Mouse (Mus musculus): ENCODE measurements around the gene Cbx2. TPM values are rescaled to one million over a fixed set of nuclear protein-coding genes. Genes with fewer than 3 reads are reported as not detected.

The Cbx2 gene
- polyA plus RNA-seq, 1 experiment from 2014 or later: 10.7 TPM

GRCm38 (mm10) chr11:119033874-119034558 lies 11.3 kb downstream of the Cbx2 start:
- Histone ChIP-seq H3K27me3 (ENCODE audit: control insufficient read depth, insufficient read depth, low read length) (peaks cover 53% of the 10 kb centered on the region), H3K9me3 (ENCODE audit: control insufficient read depth, low read length) (no peaks in the 10 kb centered on the region), H3K27ac (no peak overlapping the region), H3K36me3 (replicated peaks; ENCODE audit: control insufficient read depth, insufficient read depth) (peaks cover 35% of the 10 kb centered on the region), H3K4me3 (replicated peaks; ENCODE audit: low read length) (peak overlapping the region; percentile 11), H3K4me1 (replicated peaks; ENCODE audit: control insufficient read depth, insufficient read depth, low read length) (peaks cover 33% of the 10 kb centered on the region), H3K4me2 (replicated peaks) (peak overlapping the region; percentile 43), H3K9ac (no peak overlapping the region)
- WGBS: 1% methylated on average over 26 of the region's 26 CpGs
- DNase-seq (ENCODE audit: low spot score): no peak
- peak; percentile 39; the same call in 1 of the 2 replicates for ATAC-seq (ENCODE audit: low FRiP score)

GRCm38 (mm10) chr11:119034635-119035034 lies 11.9 kb downstream of the Cbx2 start:
- peak overlapping the region; percentile 43 for H3K4me2 ChIP-seq (replicated peaks)
- peaks cover 39% of the 10 kb centered on the region for H3K4me1 ChIP-seq (replicated peaks; ENCODE audit: control insufficient read depth, insufficient read depth, low read length)
- peaks cover 59% of the 10 kb centered on the region for H3K27me3 ChIP-seq (ENCODE audit: control insufficient read depth, insufficient read depth, low read length)
- DNase-seq (ENCODE audit: low spot score) (no peak), ATAC-seq (ENCODE audit: low FRiP score) (no peak)
- H3K36me3 ChIP-seq (replicated peaks; ENCODE audit: control insufficient read depth, insufficient read depth): peaks cover 30% of the 10 kb centered on the region
- H3K9me3 ChIP-seq (ENCODE audit: control insufficient read depth, low read length): no peaks in the 10 kb centered on the region
- WGBS: 6% methylated on average over 19 of the region's 19 CpGs
- no peak overlapping the region for H3K9ac ChIP-seq
- peak overlapping the region; percentile 11 for H3K4me3 ChIP-seq (replicated peaks; ENCODE audit: low read length)
- H3K27ac ChIP-seq: no peak overlapping the region

GRCm38 (mm10) chr11:119035094-119035685 lies 12.4 kb downstream of the Cbx2 start:
- peaks cover 59% of the 10 kb centered on the region for H3K27me3 ChIP-seq (ENCODE audit: control insufficient read depth, insufficient read depth, low read length)
- no peak for ATAC-seq (ENCODE audit: low FRiP score)
- no peaks in the 10 kb centered on the region for H3K9me3 ChIP-seq (ENCODE audit: control insufficient read depth, low read length)
- no peak overlapping the region for H3K27ac ChIP-seq
- DNase-seq (ENCODE audit: low spot score): no peak
- peak overlapping the region; percentile 28; the same call in 1 of the 2 replicates for H3K4me2 ChIP-seq (replicated peaks)
- H3K4me3 ChIP-seq (replicated peaks; ENCODE audit: low read length): 0 out of 2 replicates have a peak overlapping the region, but pooled peaks have one; percentile 13
- WGBS: 2% methylated on average over 21 of the region's 21 CpGs
- H3K4me1 ChIP-seq (replicated peaks; ENCODE audit: control insufficient read depth, insufficient read depth, low read length): peaks cover 43% of the 10 kb centered on the region
- H3K9ac ChIP-seq: no peak overlapping the region
- peaks cover 25% of the 10 kb centered on the region for H3K36me3 ChIP-seq (replicated peaks; ENCODE audit: control insufficient read depth, insufficient read depth)

- peaks cover 59% of the 10 kb centered on the region for H3K27me3 ChIP-seq (ENCODE audit: control insufficient read depth, insufficient read depth, low read length)
Measured at GRCm38 (mm10) chr11:119035686-119036165, 13.0 kb downstream of the Cbx2 start.

GRCm38 (mm10) chr11:119036447-119036846 lies 13.7 kb downstream of the Cbx2 start:
- Histone ChIP-seq H3K9ac (no peak overlapping the region), H3K4me2 (replicated peaks) (peak overlapping the region; percentile 69), H3K4me1 (replicated peaks; ENCODE audit: control insufficient read depth, insufficient read depth, low read length) (peaks cover 44% of the 10 kb centered on the region), H3K4me3 (replicated peaks; ENCODE audit: low read length) (no peak overlapping the region), H3K27ac (no peak overlapping the region), H3K27me3 (ENCODE audit: control insufficient read depth, insufficient read depth, low read length) (peaks cover 59% of the 10 kb centered on the region), H3K9me3 (ENCODE audit: control insufficient read depth, low read length) (no peaks in the 10 kb centered on the region), H3K36me3 (replicated peaks; ENCODE audit: control insufficient read depth, insufficient read depth) (peaks cover 16% of the 10 kb centered on the region)
- DNase-seq (ENCODE audit: low spot score) (no peak), ATAC-seq (ENCODE audit: low FRiP score) (no peak)
- 5% methylated on average over 15 of the region's 15 CpGs for WGBS

More at GRCm38 (mm10) chr11:119035686-119036165, 13.0 kb downstream of the Cbx2 start:
- 4% methylated on average over 21 of the region's 21 CpGs for WGBS
- Histone ChIP-seq H3K4me3 (replicated peaks; ENCODE audit: low read length) (0 out of 2 replicates have a peak overlapping the region, but pooled peaks have one; percentile 13), H3K4me1 (replicated peaks; ENCODE audit: control insufficient read depth, insufficient read depth, low read length) (peaks cover 43% of the 10 kb centered on the region), H3K27ac (no peak overlapping the region), H3K36me3 (replicated peaks; ENCODE audit: control insufficient read depth, insufficient read depth) (peaks cover 20% of the 10 kb centered on the region), H3K4me2 (replicated peaks) (peak overlapping the region; percentile 28; the same call in 1 of the 2 replicates), H3K9me3 (ENCODE audit: control insufficient read depth, low read length) (no peaks in the 10 kb centered on the region), H3K9ac (no peak overlapping the region)
- no peak for ATAC-seq (ENCODE audit: low FRiP score)
- DNase-seq (ENCODE audit: low spot score): no peak

- Histone ChIP-seq H3K27ac (no peak overlapping the region), H3K9me3 (ENCODE audit: control insufficient read depth, low read length) (no peaks in the 10 kb centered on the region), H3K4me1 (replicated peaks; ENCODE audit: control insufficient read depth, insufficient read depth, low read length) (peaks cover 46% of the 10 kb centered on the region), H3K4me2 (replicated peaks) (peak overlapping the region; percentile 69), H3K4me3 (replicated peaks; ENCODE audit: low read length) (peak overlapping the region; percentile 38), H3K27me3 (ENCODE audit: control insufficient read depth, insufficient read depth, low read length) (peaks cover 65% of the 10 kb centered on the region), H3K36me3 (replicated peaks; ENCODE audit: control insufficient read depth, insufficient read depth) (peaks cover 13% of the 10 kb centered on the region), H3K9ac (peak overlapping the region; percentile 46)
- no peak for DNase-seq (ENCODE audit: low spot score)
- 6% methylated on average over 54 of the region's 57 CpGs for WGBS
- no peak for ATAC-seq (ENCODE audit: low FRiP score)
Measured at GRCm38 (mm10) chr11:119036934-119037779, 14.4 kb downstream of the Cbx2 start.

GRCm38 (mm10) chr11:119037780-119038401 lies 15.1 kb downstream of the Cbx2 start:
- peak overlapping the region; percentile 38 for H3K4me3 ChIP-seq (replicated peaks; ENCODE audit: low read length)
- peak overlapping the region; percentile 69 for H3K4me2 ChIP-seq (replicated peaks)
- peak overlapping the region; percentile 46 for H3K9ac ChIP-seq
- peaks cover 13% of the 10 kb centered on the region for H3K36me3 ChIP-seq (replicated peaks; ENCODE audit: control insufficient read depth, insufficient read depth)
- DNase-seq (ENCODE audit: low spot score) (no peak), ATAC-seq (ENCODE audit: low FRiP score) (no peak)
- H3K4me1 ChIP-seq (replicated peaks; ENCODE audit: control insufficient read depth, insufficient read depth, low read length): peaks cover 46% of the 10 kb centered on the region
- H3K27me3 ChIP-seq (ENCODE audit: control insufficient read depth, insufficient read depth, low read length): peaks cover 72% of the 10 kb centered on the region
- no peak overlapping the region for H3K27ac ChIP-seq
- WGBS: 11% methylated on average over 18 of the region's 18 CpGs
- H3K9me3 ChIP-seq (ENCODE audit: control insufficient read depth, low read length): no peaks in the 10 kb centered on the region

GRCm38 (mm10) chr11:119038744-119039484 lies 16.2 kb downstream of the Cbx2 start:
- peaks cover 46% of the 10 kb centered on the region for H3K4me1 ChIP-seq (replicated peaks; ENCODE audit: control insufficient read depth, insufficient read depth, low read length)
- DNase-seq (ENCODE audit: low spot score): no peak
- H3K27ac ChIP-seq: no peak overlapping the region
- H3K4me3 ChIP-seq (replicated peaks; ENCODE audit: low read length): no peak overlapping the region
- WGBS: 33% methylated on average over 22 of the region's 22 CpGs
- ATAC-seq (ENCODE audit: low FRiP score): no peak
- H3K4me2 ChIP-seq (replicated peaks): no peak overlapping the region
- peaks cover 80% of the 10 kb centered on the region for H3K27me3 ChIP-seq (ENCODE audit: control insufficient read depth, insufficient read depth, low read length)
- H3K9me3 ChIP-seq (ENCODE audit: control insufficient read depth, low read length): no peaks in the 10 kb centered on the region
- peaks cover 13% of the 10 kb centered on the region for H3K36me3 ChIP-seq (replicated peaks; ENCODE audit: control insufficient read depth, insufficient read depth)
- no peak overlapping the region; the same call in 1 of the 2 replicates for H3K9ac ChIP-seq

Data from hindbrain, embryonic 14.5 days (tissue).